23 mouse cellular contexts compared by ENCODE assay signal in the genomic region with DNA sequence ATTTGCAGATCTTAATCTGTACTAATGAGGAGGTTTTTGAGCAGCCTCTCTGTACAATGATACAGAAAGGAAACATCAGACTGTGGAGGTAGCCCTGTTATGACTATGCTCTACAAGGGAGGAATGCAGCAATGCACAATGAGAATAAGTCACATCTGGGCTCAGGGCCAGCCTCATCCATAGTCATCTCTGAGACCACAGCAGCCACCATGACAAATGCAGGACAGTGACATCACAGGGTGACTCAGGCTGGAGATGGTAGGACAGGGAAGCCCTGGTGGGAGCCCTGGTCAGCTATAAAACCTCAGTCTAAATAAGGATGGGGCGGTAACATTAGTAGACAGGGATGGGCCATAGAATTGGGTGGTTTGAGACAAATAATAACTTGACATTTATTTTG.
A peak's percentile ranks its signal among the peaks of the same experiment; 100 is the strongest.
DNase-seq lines count a peak whose midpoint lies in the region; ATAC-seq lines count a peak whose summit lies in the region.
"Had no signal": no experiment of that assay in that cellular context is flagged by ENCODE, and none has a peak within 500 bp of the region (broad histone marks: within the 10 kb centered on the region; RNA-seq: fewer than 3 reads in every experiment).

No protein-coding gene starts in this region.

- ATAC-seq in activated CD4-positive, CD25-positive, alpha-beta regulatory T cell, adult 4 months, result no peak
- ATAC-seq: CD4-positive, CD25-positive, alpha-beta regulatory T cell, adult 4 months; forebrain, embryonic 15.5 days; hindbrain, embryonic 16.5 days; liver, embryonic 12.5 days; liver, postnatal 0 days; midbrain, embryonic 15.5 days had no signal

- DNase-seq in 3134 (ENCODE audit: extremely low read depth, insufficient read length, low spot score) (peak; percentile 85), 3T3-L1 (ENCODE audit: low read depth, low spot score) (peak; percentile 97), NIH3T3 (ENCODE audit: low read depth) (peak; percentile 60)
- peak; percentile 72 for DNase-seq in adrenal gland, postnatal 25 days
- DNase-seq in gastrocnemius, adult 18-20 months (ENCODE audit: low spot score), result no peak
- DNase-seq in kidney, postnatal 14 days, result no peak
- no peak for DNase-seq in yolk sac, embryonic 10.5 days (ENCODE audit: low spot score)
- DNase-seq: cerebellum, adult 11-12 months; cerebellum, adult 9-11 months; embryo, embryonic 11 days; gastrocnemius, adult 2 months; heart, adult 2 months; heart, postnatal 14 days; kidney, adult 2 months; kidney, postnatal 4 days; left cerebral cortex, postnatal 4 days; liver, postnatal 0 days had no signal

Comparison
In these comparisons a context has a peak if more than half of its experiments do, and no peak if none do; other contexts are left out.
1. DNase-seq: peak in 3134 (single experiment), 3T3-L1 (single experiment), NIH3T3 (single experiment) and adrenal gland, postnatal 25 days (single experiment); none in gastrocnemius, adult 18-20 months (single experiment), kidney, postnatal 14 days (single experiment) and yolk sac, embryonic 10.5 days (single experiment).